Mouse (Mus musculus): ENCODE measurements around the gene Qprt. TPM values are rescaled to one million over a fixed set of nuclear protein-coding genes. Genes with fewer than 3 reads are reported as not detected.
A peak's percentile ranks its signal among the peaks of the same experiment; 100 is the strongest.

Qprt gene
- polyA plus RNA-seq, 2 experiments = 35.6 to 48.6 TPM

DNA sequence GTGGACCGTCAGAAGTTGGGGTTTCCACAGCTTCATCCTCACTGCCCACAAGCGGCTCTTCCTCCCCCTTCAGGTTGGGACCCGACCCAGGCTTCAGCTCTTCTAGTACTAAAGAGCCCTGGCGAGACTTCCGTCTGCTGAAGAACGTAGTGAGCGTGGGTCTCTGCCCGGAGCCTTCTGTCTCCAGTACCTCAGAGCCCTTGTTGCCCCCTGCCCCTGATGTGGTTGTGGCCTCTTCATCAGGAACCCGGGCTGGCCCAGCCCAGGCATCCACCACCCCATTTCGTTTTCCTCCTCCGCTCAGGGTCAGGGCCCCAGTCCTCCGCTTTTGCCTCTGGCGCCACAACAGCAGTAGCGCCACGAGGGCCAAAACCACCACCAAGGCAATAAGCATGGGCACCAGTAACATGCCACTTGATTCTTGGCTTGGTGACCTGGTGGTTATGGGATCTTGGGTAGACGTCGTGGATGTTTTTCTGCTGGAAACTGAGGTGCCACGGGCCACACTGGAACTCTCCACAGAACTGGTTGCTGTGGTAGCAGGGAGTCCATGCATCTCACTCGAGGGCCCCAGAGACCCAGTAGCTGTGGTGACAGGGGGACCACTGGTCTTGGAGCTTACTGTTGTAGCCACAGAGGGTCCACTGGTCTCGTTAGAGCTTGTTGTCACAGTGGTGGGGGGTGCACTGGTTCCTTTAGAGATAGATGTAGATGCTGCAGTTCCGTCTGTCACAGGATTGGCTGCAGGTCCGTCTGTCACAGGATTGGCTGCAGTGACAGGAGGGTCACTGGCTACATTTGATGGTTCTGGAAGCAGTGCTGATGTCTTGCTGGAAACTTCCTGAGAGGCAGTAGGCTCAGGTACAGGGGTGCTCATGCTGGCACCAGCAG lies 14.4 kb upstream of the Qprt start:
- Histone ChIP-seq H3K4me3 (ENCODE audit: insufficient read depth in 1 of 2, low read depth in 2 of 2, low read length in 2 of 2) (peak overlapping the region; percentile 54 to 55), H3K36me3 (replicated peaks; ENCODE audit: control insufficient read depth, insufficient read depth, low read depth) (no peaks in the 10 kb centered on the region), H3K27ac (peak overlapping the region; percentile 70; the same call in 1 of the 2 replicates), H3K4me2 (ENCODE audit: low read depth) (peak overlapping the region; percentile 67), H3K4me1 (replicated peaks; ENCODE audit: control insufficient read depth in 2 of 2, insufficient read depth in 2 of 2, low read length in 1 of 2) (peaks cover 28 to 46% of the 10 kb centered on the region in 2 experiments), H3K27me3 (ENCODE audit: control insufficient read depth, insufficient read depth, low read length) (no peaks in the 10 kb centered on the region), H3K9ac (replicated peaks) (peak overlapping the region; percentile 66; the same call in 1 of the 2 replicates), H3K9me3 (ENCODE audit: control insufficient read depth, low read length) (no peaks in the 10 kb centered on the region)
- DNase-seq (ENCODE audit: low read depth in 3 of 3, low spot score in 3 of 3) (no peak), ATAC-seq (ENCODE audit: insufficient read depth) (no peak)
- 55% methylated on average over 22 of the region's 22 CpGs for WGBS (ENCODE audit: insufficient replicate concordance)
- TF ChIP-seq EP300 (IDR thresholded peaks at IDR 0.05; ENCODE audit: low read depth) = no peak
- no peak for TF ChIP-seq CTCF (IDR thresholded peaks at IDR 0.05; ENCODE audit: low read depth)

DNA sequence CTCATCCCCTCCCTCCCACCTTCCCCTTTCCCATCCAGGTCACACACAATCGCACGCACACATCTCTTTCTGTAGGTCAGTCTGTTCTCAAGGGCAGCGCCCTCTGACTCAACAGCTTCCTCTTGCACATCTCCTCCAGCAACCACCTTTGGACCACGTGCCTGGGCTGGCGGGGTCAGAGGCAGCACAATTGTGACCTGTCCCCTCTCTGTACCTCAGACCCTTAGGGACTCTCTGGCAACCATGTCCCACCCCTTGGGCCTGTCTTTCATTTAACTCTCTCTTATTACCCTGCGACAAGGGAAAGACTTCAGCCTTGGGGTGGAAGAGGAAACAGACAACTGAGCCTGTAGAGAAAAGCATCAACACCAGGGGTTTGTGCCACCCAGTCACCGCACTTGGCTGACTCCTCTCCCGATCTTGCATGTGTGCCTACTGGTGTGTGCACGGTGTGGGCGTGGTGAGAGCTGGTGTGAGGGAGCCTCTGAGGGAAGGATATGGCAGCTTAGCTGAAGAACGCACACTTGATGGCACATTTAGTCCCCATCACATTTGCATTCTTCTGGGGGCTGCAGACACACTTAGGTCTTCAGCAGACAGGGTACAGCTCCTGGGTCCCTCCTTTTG lies 12.9 kb upstream of the Qprt start:
- Histone ChIP-seq H3K4me2 (ENCODE audit: low read depth) (peak overlapping the region; percentile 67), H3K4me3 (ENCODE audit: insufficient read depth in 1 of 2, low read depth in 2 of 2, low read length in 2 of 2) (peak overlapping the region; percentile 5 to 12; a peak in 3 of 4 replicates), H3K27ac (no peak overlapping the region), H3K9me3 (ENCODE audit: control insufficient read depth, low read length) (no peaks in the 10 kb centered on the region), H3K36me3 (replicated peaks; ENCODE audit: control insufficient read depth, insufficient read depth, low read depth) (no peaks in the 10 kb centered on the region), H3K4me1 (replicated peaks; ENCODE audit: control insufficient read depth in 2 of 2, insufficient read depth in 2 of 2, low read length in 1 of 2) (peaks cover 23 to 37% of the 10 kb centered on the region in 2 experiments), H3K9ac (replicated peaks) (no peak overlapping the region), H3K27me3 (ENCODE audit: control insufficient read depth, insufficient read depth, low read length) (no peaks in the 10 kb centered on the region)
- no peak for ATAC-seq (ENCODE audit: insufficient read depth)
- WGBS (ENCODE audit: insufficient replicate concordance) = 36% methylated on average over 11 of the region's 11 CpGs
- TF ChIP-seq EP300 (IDR thresholded peaks at IDR 0.05; ENCODE audit: low read depth) (no peak), CTCF (IDR thresholded peaks at IDR 0.05; ENCODE audit: low read depth) (no peak)
- DNase-seq (ENCODE audit: low read depth in 3 of 3, low spot score in 3 of 3) = no peak

GRCm38 (mm10) chr7:127133125-127133524 lies 11.1 kb upstream of the Qprt start:
- no peak for DNase-seq (ENCODE audit: low read depth in 3 of 3, low spot score in 3 of 3)
- peaks cover 11 to 31% of the 10 kb centered on the region in 2 experiments for H3K4me1 ChIP-seq (replicated peaks; ENCODE audit: control insufficient read depth in 2 of 2, insufficient read depth in 2 of 2, low read length in 1 of 2)
- no peaks in the 10 kb centered on the region for H3K9me3 ChIP-seq (ENCODE audit: control insufficient read depth, low read length)
- H3K27me3 ChIP-seq (ENCODE audit: control insufficient read depth, insufficient read depth, low read length) = no peaks in the 10 kb centered on the region
- TF ChIP-seq CTCF (IDR thresholded peaks at IDR 0.05; ENCODE audit: low read depth) = no peak
- H3K9ac ChIP-seq (replicated peaks) = no peak overlapping the region; the same call in 1 of the 2 replicates
- no peak overlapping the region for H3K4me3 ChIP-seq (ENCODE audit: insufficient read depth in 1 of 2, low read depth in 2 of 2, low read length in 2 of 2)
- H3K4me2 ChIP-seq (ENCODE audit: low read depth) = no peak overlapping the region
- 63% methylated on average over 5 of the region's 5 CpGs for WGBS (ENCODE audit: insufficient replicate concordance)
- no peak for ATAC-seq (ENCODE audit: insufficient read depth)
- H3K27ac ChIP-seq = no peak overlapping the region
- no peaks in the 10 kb centered on the region for H3K36me3 ChIP-seq (replicated peaks; ENCODE audit: control insufficient read depth, insufficient read depth, low read depth)

GRCm38 (mm10) chr7:127129638-127130037 lies 7.6 kb upstream of the Qprt start:
- ATAC-seq (ENCODE audit: insufficient read depth) (peak; percentile 62; the same call in 1 of the 2 replicates), DNase-seq (ENCODE audit: low read depth in 3 of 3, low spot score in 3 of 3) (no peak)
- Histone ChIP-seq H3K36me3 (replicated peaks; ENCODE audit: control insufficient read depth, insufficient read depth, low read depth) (no peaks in the 10 kb centered on the region), H3K9ac (replicated peaks) (no peak overlapping the region), H3K4me2 (ENCODE audit: low read depth) (no peak overlapping the region), H3K27me3 (ENCODE audit: control insufficient read depth, insufficient read depth, low read length) (no peaks in the 10 kb centered on the region), H3K4me3 (ENCODE audit: insufficient read depth in 1 of 2, low read depth in 2 of 2, low read length in 2 of 2) (no peak overlapping the region), H3K9me3 (ENCODE audit: control insufficient read depth, low read length) (no peaks in the 10 kb centered on the region), H3K27ac (no peak overlapping the region), H3K4me1 (replicated peaks; ENCODE audit: control insufficient read depth in 2 of 2, insufficient read depth in 2 of 2, low read length in 1 of 2) (peaks cover 0 to 6% of the 10 kb centered on the region in 2 experiments; a peak in 2 of 4 replicates)
- WGBS (ENCODE audit: insufficient replicate concordance) = 31% methylated on average over 4 of the region's 4 CpGs
- TF ChIP-seq CTCF (IDR thresholded peaks at IDR 0.05; ENCODE audit: low read depth) (peak; percentile 75), EP300 (IDR thresholded peaks at IDR 0.05; ENCODE audit: low read depth) (no peak)

Measured in liver, embryonic 14.5 days (tissue).